Mouse (Mus musculus): Measurements from ENCODE around the gene Zfp821.

Gene Zfp821

DNA sequence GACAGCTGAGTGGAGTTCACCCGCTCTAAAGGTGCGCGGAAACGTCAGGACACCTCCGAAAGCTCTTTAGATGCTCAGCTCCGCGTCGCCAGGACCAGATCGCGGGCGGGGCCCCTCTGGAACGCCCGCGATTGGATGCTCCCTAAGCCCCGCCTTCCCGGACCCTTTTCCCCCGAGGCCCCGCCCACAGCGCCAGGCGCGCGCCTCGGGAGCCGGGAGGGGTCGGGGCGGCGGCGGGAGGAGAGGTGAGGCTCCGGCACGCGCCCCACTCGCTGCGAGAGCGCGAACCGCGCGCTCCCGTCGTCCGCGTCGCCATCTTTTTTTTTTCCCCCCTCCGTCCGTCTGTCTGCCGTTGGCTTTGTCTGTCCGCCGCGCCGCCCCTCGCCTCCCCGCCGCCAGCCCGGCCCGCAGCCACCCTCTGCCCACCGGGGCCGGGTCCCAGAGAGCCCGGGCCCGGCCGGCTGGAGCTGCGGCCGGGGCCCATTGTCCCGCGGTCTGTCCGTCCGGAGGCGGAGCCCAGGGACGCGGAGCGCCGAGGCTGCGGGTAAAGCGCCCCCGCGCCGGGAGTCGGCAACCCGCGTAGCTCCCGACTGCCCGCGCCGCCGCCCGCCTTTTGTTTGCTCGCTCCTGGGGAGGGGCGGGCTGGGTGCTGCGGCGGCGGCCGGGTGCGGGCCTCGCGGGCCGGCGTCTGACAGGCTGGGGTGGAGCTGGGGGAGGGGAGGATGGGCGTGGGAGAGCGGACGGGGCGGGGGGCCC, at the start of gene Zfp821:
Gene Zfp821 (plus strand): TSS at position 227 of the 756 bp plus-strand sequence.
- DNase-seq (ENCODE audit: low read depth, low spot score) = peak; percentile 86

DNA sequence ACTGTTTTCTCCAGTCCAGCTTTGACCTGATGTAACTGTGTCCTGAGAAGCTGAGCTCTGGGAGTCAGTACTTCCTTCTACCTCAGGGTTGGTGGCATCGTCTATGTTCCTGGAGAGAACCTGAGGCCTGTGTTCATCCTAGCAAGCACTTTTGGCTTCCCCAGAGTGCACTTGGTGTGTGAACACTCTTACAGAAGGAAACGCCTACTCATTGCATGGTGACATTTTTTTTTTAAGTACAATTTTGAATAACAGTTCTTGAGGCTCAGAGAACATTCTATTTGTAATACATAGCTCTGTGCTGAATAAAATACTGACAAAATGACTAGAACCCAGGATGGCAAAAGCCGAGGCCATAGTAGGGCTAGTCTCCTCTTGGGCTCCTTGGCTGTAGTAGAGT, 48.5 kb upstream of the Zfp821 start:
- DNase-seq (ENCODE audit: low read depth, low spot score) = no peak

GRCm38 (mm10) chr8:109662328-109662727, 43.0 kb upstream of the Zfp821 start:
- DNase-seq (ENCODE audit: low read depth, low spot score) = no peak

- DNase-seq (ENCODE audit: low read depth, low spot score) = no peak
Measured at GRCm38 (mm10) chr8:109666616-109667015, 38.7 kb upstream of the Zfp821 start.

GRCm38 (mm10) chr8:109672656-109673055, 32.7 kb upstream of the Zfp821 start:
- no peak for DNase-seq (ENCODE audit: low read depth, low spot score)

DNA sequence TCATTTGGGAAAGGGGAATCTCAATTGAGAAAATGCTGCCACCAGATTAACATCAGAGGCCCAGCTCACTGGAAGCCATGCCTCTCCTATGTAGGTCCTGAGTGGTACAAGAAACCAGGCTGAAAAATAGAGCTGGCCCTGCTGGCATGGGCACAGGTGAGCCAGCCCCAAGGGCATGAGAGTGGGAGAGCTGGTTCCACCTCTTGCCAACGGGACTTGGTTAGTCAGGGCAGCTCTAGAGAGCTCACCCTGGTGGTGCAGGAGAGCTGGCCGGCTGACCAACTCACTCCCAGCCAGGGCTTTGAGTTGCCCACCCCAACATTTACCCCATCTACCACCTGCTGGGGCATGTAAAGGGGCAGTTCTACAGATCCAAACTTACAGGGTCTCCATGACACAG, 31.8 kb upstream of the Zfp821 start:
- DNase-seq (ENCODE audit: low read depth, low spot score) = no peak

DNA sequence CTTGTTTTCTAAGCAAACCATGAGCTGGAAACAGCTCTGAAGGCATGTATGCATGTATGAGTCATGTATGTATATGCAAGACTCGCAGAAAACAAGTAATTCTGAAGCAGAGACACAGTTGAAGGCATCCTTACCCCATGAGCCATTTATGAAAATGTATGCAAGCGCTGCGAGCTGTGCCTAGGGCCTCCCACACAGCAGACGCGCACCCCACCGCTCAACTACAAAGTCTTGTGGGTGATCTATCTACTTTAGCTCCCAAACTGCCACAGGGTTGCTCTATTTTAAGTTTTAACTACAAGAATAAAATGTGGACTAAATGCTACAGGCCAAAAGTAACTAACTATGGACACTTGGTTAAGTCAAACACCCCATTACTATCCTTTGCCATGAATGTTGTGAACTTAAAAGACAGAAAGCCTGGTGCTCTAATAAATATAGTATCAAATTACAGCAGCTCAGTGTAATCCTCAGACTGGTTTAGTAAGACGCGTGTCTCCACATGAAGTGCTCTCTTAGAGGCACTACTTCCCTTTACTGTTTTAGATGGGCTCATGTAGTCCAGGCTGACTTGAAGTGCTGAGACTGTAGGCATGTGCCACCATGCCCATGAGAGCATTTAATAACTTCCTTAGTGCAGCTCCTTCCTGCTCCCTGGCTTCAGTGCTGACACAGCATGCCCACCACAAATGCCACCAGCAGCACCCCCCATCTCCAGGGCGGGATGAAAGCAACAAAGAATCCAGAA, 29.3 kb upstream of the Zfp821 start:
- DNase-seq (ENCODE audit: low read depth, low spot score) = no peak

DNA sequence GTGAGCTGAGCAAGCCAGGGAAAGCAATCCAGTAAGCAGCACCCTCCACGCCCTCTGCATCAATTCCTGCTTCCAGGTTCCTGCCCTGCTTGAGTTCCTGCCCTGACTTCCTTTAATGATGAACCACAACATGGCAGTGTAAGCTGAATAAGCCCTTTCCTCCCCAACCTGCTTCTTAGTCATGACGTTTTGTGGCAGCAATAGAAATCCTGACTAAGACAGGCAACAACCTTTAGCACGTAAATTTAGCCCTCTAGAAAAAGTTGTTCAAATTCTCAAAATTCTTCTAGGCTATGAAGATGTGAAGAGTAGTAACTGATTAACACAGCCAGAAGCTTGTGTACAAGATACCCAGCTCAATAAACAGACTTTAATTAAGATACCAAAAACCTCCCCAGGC, 23.8 kb upstream of the Zfp821 start:
- no peak for DNase-seq (ENCODE audit: low read depth, low spot score)

- no peak for DNase-seq (ENCODE audit: low read depth, low spot score)
Measured at GRCm38 (mm10) chr8:109682120-109682519, 23.2 kb upstream of the Zfp821 start.

- DNase-seq (ENCODE audit: low read depth, low spot score) = no peak
Measured at GRCm38 (mm10) chr8:109687248-109687647, 18.1 kb upstream of the Zfp821 start.

- DNase-seq (ENCODE audit: low read depth, low spot score) = no peak
Measured at GRCm38 (mm10) chr8:109691769-109692168, 13.6 kb upstream of the Zfp821 start.

GRCm38 (mm10) chr8:109692443-109693145, 12.8 kb upstream of the Zfp821 start:
- DNase-seq (ENCODE audit: low read depth, low spot score) = no peak

DNA sequence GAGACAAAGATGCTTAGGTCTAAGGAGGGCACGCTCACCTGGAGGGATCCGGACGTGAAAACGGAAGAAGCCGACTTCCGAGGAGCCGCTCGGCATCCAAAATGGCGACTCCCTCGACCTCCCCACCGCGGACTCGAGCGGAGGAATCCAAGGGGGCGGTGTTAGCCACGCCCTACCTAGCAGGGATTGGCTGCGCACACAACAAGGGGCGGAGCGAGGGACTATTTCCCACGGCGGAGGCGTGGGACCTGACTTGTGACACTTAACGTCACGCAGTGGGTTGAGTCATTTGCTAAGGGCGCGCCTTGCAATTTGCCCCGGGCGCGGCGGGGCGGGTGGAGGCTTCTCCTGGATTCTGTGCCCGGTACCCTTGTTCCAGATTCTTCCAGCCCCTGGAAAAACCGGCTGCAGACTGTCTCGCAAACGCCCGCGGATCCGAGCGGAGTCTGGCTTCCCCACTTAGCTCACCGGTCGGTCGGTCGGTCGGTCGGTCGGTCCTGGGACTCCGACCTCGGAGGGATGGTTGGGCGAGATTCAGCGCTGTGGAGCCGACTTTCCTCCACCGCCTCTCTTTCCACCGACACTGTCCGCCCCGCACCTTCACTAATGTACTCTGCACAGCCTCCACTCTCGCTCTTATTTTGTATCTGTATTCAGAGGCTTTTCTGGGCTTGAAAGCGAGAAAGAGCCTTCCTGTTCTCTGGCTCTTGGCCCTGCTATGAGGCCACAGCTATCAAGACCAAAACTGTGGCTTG, 12.0 kb upstream of the Zfp821 start, which contains the start of gene Ist1:
Gene Ist1 (minus strand): TSS at position 115 of the 755 bp plus-strand sequence.
- DNase-seq (ENCODE audit: low read depth, low spot score) = peak; percentile 99

DNA sequence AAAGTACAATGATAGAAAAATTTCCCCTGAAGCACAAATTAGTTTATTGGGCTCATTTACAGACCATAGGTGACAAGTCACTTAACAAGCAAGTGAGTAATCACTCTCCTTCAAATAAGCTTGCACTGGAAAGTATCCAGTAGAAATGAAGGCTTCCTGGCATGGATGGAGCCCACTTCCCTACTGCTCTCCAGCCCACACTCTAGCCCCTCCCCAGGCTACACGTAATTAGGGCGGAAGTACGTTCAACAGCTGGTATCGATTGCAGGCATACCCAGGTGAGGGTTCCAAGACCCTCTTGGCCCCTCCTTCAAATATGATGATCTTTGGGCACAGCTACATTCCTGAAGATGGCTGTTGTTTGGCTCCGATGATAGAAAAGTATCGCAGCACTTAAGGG, 11.2 kb upstream of the Zfp821 start:
- DNase-seq (ENCODE audit: low read depth, low spot score) = no peak

DNA sequence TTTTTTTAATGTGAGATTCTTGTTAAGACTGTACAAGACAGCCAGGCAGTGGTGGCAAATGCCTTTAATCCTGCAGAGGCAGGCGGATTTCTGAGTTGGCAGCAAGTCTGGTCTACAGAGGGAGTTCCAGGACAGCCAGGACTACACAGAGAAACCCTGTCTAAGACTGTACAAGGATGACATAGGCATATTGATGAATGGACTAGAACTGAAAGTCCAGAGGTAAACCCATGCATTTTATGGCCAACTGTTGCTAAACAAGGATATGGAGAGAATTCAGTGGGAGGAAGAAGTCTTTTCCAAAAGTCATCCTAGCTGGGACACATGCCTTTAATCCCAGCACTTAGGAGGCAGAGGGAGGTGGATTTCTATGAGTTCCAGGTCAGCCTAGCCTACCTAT, 7.6 kb upstream of the Zfp821 start:
- DNase-seq (ENCODE audit: low read depth, low spot score) = no peak

DNA sequence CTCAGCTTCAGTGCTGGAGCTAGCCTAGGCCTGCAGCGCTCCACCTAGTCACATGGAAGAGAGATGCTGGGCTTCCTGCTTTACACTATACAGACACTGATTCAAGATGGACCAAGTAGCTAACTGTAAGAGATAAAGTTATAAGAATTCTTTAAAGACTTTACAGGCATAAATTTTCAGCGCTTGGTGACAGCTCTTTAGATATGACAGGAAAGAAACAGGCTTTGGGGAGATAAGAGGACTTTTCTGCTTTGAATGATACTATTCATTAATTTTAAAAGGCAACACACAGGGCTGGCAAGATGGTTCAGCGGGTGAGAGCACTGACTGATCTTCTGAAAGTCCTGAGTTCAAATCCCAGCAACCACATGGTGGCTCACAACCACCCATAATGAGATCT, 6.9 kb upstream of the Zfp821 start:
- no peak for DNase-seq (ENCODE audit: low read depth, low spot score)

DNA sequence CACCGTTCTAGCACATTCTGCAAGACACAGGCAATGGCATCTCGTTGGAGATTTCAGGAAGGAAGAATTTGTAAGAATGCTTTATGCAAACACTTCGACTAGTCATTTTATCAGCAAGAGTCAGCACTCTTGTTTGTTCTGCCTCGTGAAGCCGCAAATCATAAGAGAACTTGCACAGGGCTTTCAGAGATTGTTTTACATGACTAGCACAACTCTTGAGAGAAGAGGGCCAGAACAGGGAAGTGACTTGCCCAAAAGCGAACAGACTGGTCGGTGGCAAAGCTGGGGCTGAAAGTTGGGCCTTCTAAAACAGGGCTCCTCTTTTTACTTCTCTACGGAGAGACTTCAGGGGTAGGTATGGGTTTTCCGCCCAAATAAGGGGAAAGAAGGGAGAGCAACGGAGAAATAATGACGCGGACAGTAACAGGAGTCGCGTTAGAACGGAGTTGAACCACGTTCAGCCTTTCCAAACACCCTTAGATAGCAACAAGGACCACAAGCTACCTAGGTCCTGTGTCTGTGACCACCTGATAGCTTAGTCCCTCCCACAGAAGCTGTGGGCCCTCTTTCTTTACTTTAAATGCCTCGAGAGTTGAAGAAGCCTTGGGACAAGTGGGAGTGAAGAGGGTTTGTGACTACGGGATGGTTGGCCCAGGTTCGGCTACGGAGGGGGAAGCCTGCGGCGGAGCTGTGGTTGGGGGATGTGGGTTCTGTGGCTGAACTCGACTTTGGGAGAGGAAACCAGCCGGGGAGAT, 604 bp upstream of the Zfp821 start:
- no peak for DNase-seq (ENCODE audit: low read depth, low spot score)

GRCm38 (mm10) chr8:109706076-109706873, 929 bp downstream of the Zfp821 start:
- DNase-seq (ENCODE audit: low read depth, low spot score) = no peak

GRCm38 (mm10) chr8:109706874-109707237, 1.5 kb downstream of the Zfp821 start:
- DNase-seq (ENCODE audit: low read depth, low spot score) = peak; percentile 56

DNA sequence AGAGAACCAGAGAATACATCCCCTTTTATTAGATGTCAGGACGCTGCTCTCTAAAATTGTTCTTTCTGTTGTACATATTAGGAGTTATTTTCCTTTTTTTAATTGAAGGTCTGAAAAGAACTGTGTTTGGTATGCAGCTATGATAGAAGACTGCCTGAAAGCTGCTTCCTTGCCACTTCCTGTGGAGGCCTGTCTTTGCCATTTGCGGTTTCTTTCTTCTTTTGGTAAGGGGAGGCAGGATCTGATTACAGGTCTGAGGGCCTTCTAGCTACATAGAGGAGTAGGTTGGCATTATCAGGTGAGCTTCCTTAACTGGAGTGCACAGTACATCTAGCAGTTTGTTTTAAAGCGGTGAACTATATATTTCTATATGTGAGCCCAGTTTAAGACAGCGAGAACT, 2.6 kb downstream of the Zfp821 start:
- no peak for DNase-seq (ENCODE audit: low read depth, low spot score)
